Mouse (Mus musculus): ENCODE data around the gene Bcor. TPM values are rescaled to one million over a fixed set of nuclear protein-coding genes. Genes with fewer than 3 reads are reported as not detected.

Bcor gene
- polyA plus RNA-seq, 1 experiment from 2014 or later, result 4.2 TPM

- 38% methylated on average over 1 of the region's 1 CpGs for WGBS
- TF ChIP-seq CTCF (IDR thresholded peaks at IDR 0.05; ENCODE audit: low read depth), result no peak
- Histone ChIP-seq H3K27ac (ENCODE audit: low read depth, low read length) (no peak overlapping the region), H3K27me3 (replicated peaks; ENCODE audit: control insufficient read depth, insufficient read depth, low read length) (no peaks in the 10 kb centered on the region), H3K4me1 (replicated peaks; ENCODE audit: control insufficient read depth, insufficient read depth, low read length) (no peaks in the 10 kb centered on the region), H3K36me3 (ENCODE audit: control insufficient read depth, insufficient read depth) (no peaks in the 10 kb centered on the region), H3K4me3 (ENCODE audit: low read depth, low read length) (no peak overlapping the region), H3K9me3 (ENCODE audit: control insufficient read depth) (no peaks in the 10 kb centered on the region), H3K4me2 (replicated peaks; ENCODE audit: low read depth) (no peak overlapping the region), H3K9ac (ENCODE audit: low read depth, low read length) (no peak overlapping the region)
- ATAC-seq, result no peak
Measured at GRCm38 (mm10) chrX:12003539-12003938, 156.6 kb downstream of the Bcor start.

GRCm38 (mm10) chrX:12003106-12003505 is 157.0 kb downstream of the Bcor start:
- Histone ChIP-seq H3K4me3 (ENCODE audit: low read depth, low read length) (no peak overlapping the region), H3K36me3 (ENCODE audit: control insufficient read depth, insufficient read depth) (no peaks in the 10 kb centered on the region), H3K27me3 (replicated peaks; ENCODE audit: control insufficient read depth, insufficient read depth, low read length) (no peaks in the 10 kb centered on the region), H3K4me1 (replicated peaks; ENCODE audit: control insufficient read depth, insufficient read depth, low read length) (no peaks in the 10 kb centered on the region), H3K4me2 (replicated peaks; ENCODE audit: low read depth) (no peak overlapping the region), H3K9ac (ENCODE audit: low read depth, low read length) (no peak overlapping the region), H3K27ac (ENCODE audit: low read depth, low read length) (no peak overlapping the region), H3K9me3 (ENCODE audit: control insufficient read depth) (no peaks in the 10 kb centered on the region)
- TF ChIP-seq CTCF (IDR thresholded peaks at IDR 0.05; ENCODE audit: low read depth), result no peak
- ATAC-seq, result no peak
- WGBS, result 35% methylated on average over 9 of the region's 9 CpGs

- TF ChIP-seq CTCF (IDR thresholded peaks at IDR 0.05; ENCODE audit: low read depth), result no peak
- no peaks in the 10 kb centered on the region for H3K4me1 ChIP-seq (replicated peaks; ENCODE audit: control insufficient read depth, insufficient read depth, low read length)
- no peaks in the 10 kb centered on the region for H3K27me3 ChIP-seq (replicated peaks; ENCODE audit: control insufficient read depth, insufficient read depth, low read length)
- H3K4me3 ChIP-seq (ENCODE audit: low read depth, low read length), result no peak overlapping the region
- no peaks in the 10 kb centered on the region for H3K36me3 ChIP-seq (ENCODE audit: control insufficient read depth, insufficient read depth)
- WGBS, result 56% methylated on average over 6 of the region's 6 CpGs
- no peak overlapping the region for H3K4me2 ChIP-seq (replicated peaks; ENCODE audit: low read depth)
- no peaks in the 10 kb centered on the region for H3K9me3 ChIP-seq (ENCODE audit: control insufficient read depth)
- ATAC-seq, result no peak
- H3K9ac ChIP-seq (ENCODE audit: low read depth, low read length), result no peak overlapping the region
- no peak overlapping the region for H3K27ac ChIP-seq (ENCODE audit: low read depth, low read length)
Measured at GRCm38 (mm10) chrX:12002596-12002995, 157.6 kb downstream of the Bcor start.

GRCm38 (mm10) chrX:12001969-12002368 is 158.2 kb downstream of the Bcor start:
- no peak for TF ChIP-seq CTCF (IDR thresholded peaks at IDR 0.05; ENCODE audit: low read depth)
- WGBS, result 46% methylated on average over 3 of the region's 3 CpGs
- no peak for ATAC-seq
- Histone ChIP-seq H3K4me2 (replicated peaks; ENCODE audit: low read depth) (no peak overlapping the region), H3K4me1 (replicated peaks; ENCODE audit: control insufficient read depth, insufficient read depth, low read length) (no peaks in the 10 kb centered on the region), H3K27ac (ENCODE audit: low read depth, low read length) (no peak overlapping the region), H3K27me3 (replicated peaks; ENCODE audit: control insufficient read depth, insufficient read depth, low read length) (no peaks in the 10 kb centered on the region), H3K9ac (ENCODE audit: low read depth, low read length) (no peak overlapping the region), H3K36me3 (ENCODE audit: control insufficient read depth, insufficient read depth) (no peaks in the 10 kb centered on the region), H3K9me3 (ENCODE audit: control insufficient read depth) (no peaks in the 10 kb centered on the region), H3K4me3 (ENCODE audit: low read depth, low read length) (no peak overlapping the region)

- Histone ChIP-seq H3K4me3 (ENCODE audit: low read depth, low read length) (no peak overlapping the region), H3K4me2 (replicated peaks; ENCODE audit: low read depth) (no peak overlapping the region), H3K27ac (ENCODE audit: low read depth, low read length) (no peak overlapping the region), H3K9me3 (ENCODE audit: control insufficient read depth) (no peaks in the 10 kb centered on the region), H3K27me3 (replicated peaks; ENCODE audit: control insufficient read depth, insufficient read depth, low read length) (no peaks in the 10 kb centered on the region), H3K9ac (ENCODE audit: low read depth, low read length) (no peak overlapping the region), H3K4me1 (replicated peaks; ENCODE audit: control insufficient read depth, insufficient read depth, low read length) (no peaks in the 10 kb centered on the region), H3K36me3 (ENCODE audit: control insufficient read depth, insufficient read depth) (no peaks in the 10 kb centered on the region)
- no peak for ATAC-seq
- TF ChIP-seq CTCF (IDR thresholded peaks at IDR 0.05; ENCODE audit: low read depth), result no peak
- 54% methylated on average over 16 of the region's 16 CpGs for WGBS
Measured at GRCm38 (mm10) chrX:12001336-12001735, 158.8 kb downstream of the Bcor start.

- no peak overlapping the region for H3K27ac ChIP-seq (ENCODE audit: low read depth, low read length)
- ATAC-seq, result no peak
- no peaks in the 10 kb centered on the region for H3K4me1 ChIP-seq (replicated peaks; ENCODE audit: control insufficient read depth, insufficient read depth, low read length)
- no peak overlapping the region for H3K4me2 ChIP-seq (replicated peaks; ENCODE audit: low read depth)
- WGBS, result 56% methylated on average over 13 of the region's 13 CpGs
- H3K9ac ChIP-seq (ENCODE audit: low read depth, low read length), result no peak overlapping the region
- H3K9me3 ChIP-seq (ENCODE audit: control insufficient read depth), result no peaks in the 10 kb centered on the region
- H3K27me3 ChIP-seq (replicated peaks; ENCODE audit: control insufficient read depth, insufficient read depth, low read length), result no peaks in the 10 kb centered on the region
- H3K36me3 ChIP-seq (ENCODE audit: control insufficient read depth, insufficient read depth), result no peaks in the 10 kb centered on the region
- no peak for TF ChIP-seq CTCF (IDR thresholded peaks at IDR 0.05; ENCODE audit: low read depth)
- H3K4me3 ChIP-seq (ENCODE audit: low read depth, low read length), result no peak overlapping the region
Measured at GRCm38 (mm10) chrX:12000620-12001019, 159.5 kb downstream of the Bcor start.

- no peak for TF ChIP-seq CTCF (IDR thresholded peaks at IDR 0.05; ENCODE audit: low read depth)
- 55% methylated on average over 19 of the region's 19 CpGs for WGBS
- H3K4me2 ChIP-seq (replicated peaks; ENCODE audit: low read depth), result no peak overlapping the region
Measured at GRCm38 (mm10) chrX:11999951-12000350, 160.2 kb downstream of the Bcor start.

More at GRCm38 (mm10) chrX:11999951-12000350, 160.2 kb downstream of the Bcor start:
- H3K9me3 ChIP-seq (ENCODE audit: control insufficient read depth), result no peaks in the 10 kb centered on the region
- H3K4me1 ChIP-seq (replicated peaks; ENCODE audit: control insufficient read depth, insufficient read depth, low read length), result no peaks in the 10 kb centered on the region
- no peak overlapping the region for H3K27ac ChIP-seq (ENCODE audit: low read depth, low read length)
- no peak overlapping the region for H3K9ac ChIP-seq (ENCODE audit: low read depth, low read length)
- no peaks in the 10 kb centered on the region for H3K27me3 ChIP-seq (replicated peaks; ENCODE audit: control insufficient read depth, insufficient read depth, low read length)
- no peak overlapping the region for H3K4me3 ChIP-seq (ENCODE audit: low read depth, low read length)
- no peaks in the 10 kb centered on the region for H3K36me3 ChIP-seq (ENCODE audit: control insufficient read depth, insufficient read depth)
- no peak for ATAC-seq

Measured in intestine, postnatal 0 days (tissue).